Mouse (Mus musculus) cerebellum, adult 11-12 months (tissue): ENCODE measurements around the gene Olfr1049.
"Not testable (repeated sequence)": the region's sequence is repeated elsewhere in the genome, so short reads cannot be mapped to it uniquely, and the experiment has no call there.

Source experiments
- DNase-seq: peaks from one replicate; pipeline ENCODE4 v3.0.0; 2022

Gene Olfr1049

GRCm38 (mm10) chr2:86258228-86258627 lies at the start of gene Olfr1049:
Gene Olfr1049 (minus strand): TSS chr2:86258328.
- DNase-seq: not testable (repeated sequence)

- no peak for DNase-seq
Observed at GRCm38 (mm10) chr2:86292155-86292554, 34.0 kb upstream of the Olfr1049 start, which contains the start of gene Olfr1052. Gene Olfr1052 (plus strand): TSS chr2:86292455.

GRCm38 (mm10) chr2:86278988-86279387 lies 20.9 kb upstream of the Olfr1049 start, which contains the start of gene Olfr1051:
Gene Olfr1051 (minus strand): TSS chr2:86279088.
- DNase-seq: not testable (repeated sequence)

- DNase-seq: no peak
Observed at GRCm38 (mm10) chr2:86240189-86240588, 17.9 kb downstream of the Olfr1049 start, which contains the start of gene Olfr1048. Gene Olfr1048 (minus strand): TSS chr2:86240289.

GRCm38 (mm10) chr2:86231301-86231700 lies 26.8 kb downstream of the Olfr1049 start, which contains the start of gene Olfr1047:
Gene Olfr1047 (minus strand): TSS chr2:86231401.
- DNase-seq: no peak

- no peak for DNase-seq
Observed at GRCm38 (mm10) chr2:86219214-86219613, 38.9 kb downstream of the Olfr1049 start, which contains the start of gene Olfr1046. Gene Olfr1046 (minus strand): TSS chr2:86219314.
